Mouse (Mus musculus) large intestine, adult 2 months (tissue): ENCODE data around the gene Copz2. TPM values are rescaled to one million over a fixed set of nuclear protein-coding genes. Genes with fewer than 3 reads are reported as not detected.

Experiments used
- DNase-seq: peaks from one replicate; pipeline ENCODE4 v3.0.0-alpha.2; 2012; ENCODE audit warnings: low read depth, low spot score
- WGBS: fragments of 180-500 bp; shearing (Covaris S2); methylation state at CpG from one replicate; pipeline ENCODE4 v1.1.7; 2018; 5-methylcytosine and 5-hydroxymethylcytosine counted together
- polyA plus RNA-seq: library from polyadenylated mRNA; depleted of rRNA; stranded (reverse); fragments of >200 nt; gene quantifications from 2 replicates; pipeline ENCODE4 v1.2.3, GENCODE M21; 2012; rRNA removed

The Copz2 gene
- polyA plus RNA-seq, 1 experiment: 16.9 TPM

DNA sequence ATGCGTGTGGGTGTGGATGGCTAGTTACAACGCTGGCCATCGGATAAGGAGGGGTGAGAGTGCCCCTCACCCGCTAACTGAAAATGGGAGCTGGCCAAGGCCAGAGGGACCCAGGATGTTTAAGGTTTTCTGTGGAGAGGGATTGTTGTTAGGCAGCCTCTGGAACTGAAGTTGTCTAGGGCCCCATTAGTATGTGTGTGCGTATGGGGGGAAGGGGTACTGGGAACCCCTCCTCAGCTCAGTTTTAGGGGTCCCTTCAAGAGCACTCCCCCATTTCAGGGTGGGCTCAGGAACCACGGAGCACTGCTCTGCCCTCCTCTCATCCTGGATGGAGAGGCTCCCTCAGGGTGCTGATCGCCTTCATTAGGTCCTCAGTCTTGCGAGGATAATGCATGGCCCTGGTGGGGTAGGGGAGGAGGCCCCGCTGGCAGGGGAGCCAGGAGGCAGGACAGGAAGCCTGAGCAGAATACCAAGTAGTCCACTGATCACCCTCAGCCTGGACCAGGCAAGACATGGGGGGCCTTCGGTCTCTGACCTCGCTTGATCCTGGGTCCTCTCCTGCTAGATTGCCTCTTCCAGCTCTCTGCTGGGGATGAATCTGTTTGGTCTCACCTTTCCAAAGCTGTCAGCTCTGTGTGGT lies 43.7 kb downstream of the Copz2 start:
- WGBS: 67% methylated on average over 11 of the region's 11 CpGs
- no peak for DNase-seq

DNA sequence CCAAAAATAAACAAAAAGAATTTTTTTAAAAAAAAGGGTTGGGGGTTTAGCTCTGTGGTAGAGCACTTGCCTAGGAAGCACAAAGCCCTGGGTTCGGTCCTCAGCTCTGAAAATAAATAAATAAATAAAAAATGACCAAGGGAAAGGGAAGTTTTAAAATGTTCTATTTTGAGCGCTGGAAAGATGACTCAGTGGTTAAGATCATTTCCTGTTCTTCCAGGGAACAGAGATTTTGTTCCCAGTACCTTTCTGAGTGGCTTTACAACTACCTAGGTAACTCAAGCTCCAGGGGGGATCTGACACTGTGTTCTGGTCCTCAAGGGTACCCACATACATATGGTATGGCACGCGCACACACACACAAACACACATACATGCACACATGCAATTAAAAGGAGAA lies 46.2 kb downstream of the Copz2 start:
- 73% methylated on average over 4 of the region's 4 CpGs for WGBS
- no peak for DNase-seq

DNA sequence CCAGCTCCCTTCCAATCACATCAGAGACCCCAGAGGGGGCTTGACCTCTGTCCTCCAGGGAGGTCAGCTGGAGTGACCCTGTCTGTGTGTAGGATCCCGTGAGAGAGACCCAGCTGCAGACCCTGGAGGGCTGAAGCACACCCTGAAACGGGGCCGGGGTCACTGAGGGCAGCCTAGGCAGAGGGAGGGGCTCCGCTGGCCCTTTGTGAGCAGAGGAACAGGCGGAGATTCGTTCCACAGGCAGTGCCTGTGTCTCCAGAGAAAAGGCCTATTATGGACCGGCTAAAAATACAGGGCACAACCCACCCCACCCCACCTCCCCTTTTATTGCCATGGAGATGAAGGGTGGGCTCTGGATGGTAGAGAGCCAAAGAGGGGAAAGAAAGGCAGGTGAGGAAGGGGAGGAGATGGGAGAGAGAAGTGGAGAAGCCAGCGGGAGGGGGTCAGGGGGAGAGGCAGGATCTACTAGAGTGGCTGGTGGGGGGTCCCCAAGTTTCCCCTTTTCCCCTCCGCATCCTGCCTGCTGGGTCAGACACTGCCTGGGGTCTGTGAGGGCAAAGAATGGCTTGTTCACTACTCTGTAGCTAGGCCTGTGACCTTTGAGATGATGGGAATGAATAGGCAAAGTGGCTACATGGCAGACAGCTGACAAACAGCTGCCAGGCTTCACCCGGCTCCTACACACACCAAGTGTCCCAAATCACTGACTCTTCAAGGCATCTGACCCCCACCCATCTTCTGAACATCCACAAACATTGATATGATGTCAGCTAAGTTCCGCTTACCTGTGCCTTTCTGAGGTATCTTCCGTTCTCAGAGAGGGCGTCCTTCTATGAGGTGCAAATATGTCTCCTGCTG lies 50.0 kb downstream of the Copz2 start:
- WGBS: 59% methylated on average over 13 of the region's 13 CpGs
- no peak for DNase-seq

DNA sequence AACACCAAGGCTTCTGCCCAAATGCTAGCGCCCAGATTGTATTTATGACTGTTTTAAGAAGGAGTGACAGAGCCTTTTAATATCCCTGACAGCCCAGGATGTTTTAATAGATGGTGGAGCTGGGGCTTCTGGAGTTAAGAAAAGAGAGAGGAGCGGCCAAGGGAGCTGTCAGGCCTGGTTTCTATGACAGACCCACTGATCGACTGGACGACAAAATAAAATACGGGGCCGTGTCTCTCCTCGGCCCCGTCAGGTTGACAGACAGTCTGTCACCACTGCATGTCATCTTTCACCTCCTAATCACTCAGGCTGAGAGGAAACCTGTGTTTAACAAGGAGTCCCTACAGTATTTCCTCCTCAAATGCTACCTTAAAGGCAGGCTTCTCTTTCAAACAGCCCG lies 51.7 kb downstream of the Copz2 start:
- 83% methylated on average over 9 of the region's 9 CpGs for WGBS
- no peak for DNase-seq

DNA sequence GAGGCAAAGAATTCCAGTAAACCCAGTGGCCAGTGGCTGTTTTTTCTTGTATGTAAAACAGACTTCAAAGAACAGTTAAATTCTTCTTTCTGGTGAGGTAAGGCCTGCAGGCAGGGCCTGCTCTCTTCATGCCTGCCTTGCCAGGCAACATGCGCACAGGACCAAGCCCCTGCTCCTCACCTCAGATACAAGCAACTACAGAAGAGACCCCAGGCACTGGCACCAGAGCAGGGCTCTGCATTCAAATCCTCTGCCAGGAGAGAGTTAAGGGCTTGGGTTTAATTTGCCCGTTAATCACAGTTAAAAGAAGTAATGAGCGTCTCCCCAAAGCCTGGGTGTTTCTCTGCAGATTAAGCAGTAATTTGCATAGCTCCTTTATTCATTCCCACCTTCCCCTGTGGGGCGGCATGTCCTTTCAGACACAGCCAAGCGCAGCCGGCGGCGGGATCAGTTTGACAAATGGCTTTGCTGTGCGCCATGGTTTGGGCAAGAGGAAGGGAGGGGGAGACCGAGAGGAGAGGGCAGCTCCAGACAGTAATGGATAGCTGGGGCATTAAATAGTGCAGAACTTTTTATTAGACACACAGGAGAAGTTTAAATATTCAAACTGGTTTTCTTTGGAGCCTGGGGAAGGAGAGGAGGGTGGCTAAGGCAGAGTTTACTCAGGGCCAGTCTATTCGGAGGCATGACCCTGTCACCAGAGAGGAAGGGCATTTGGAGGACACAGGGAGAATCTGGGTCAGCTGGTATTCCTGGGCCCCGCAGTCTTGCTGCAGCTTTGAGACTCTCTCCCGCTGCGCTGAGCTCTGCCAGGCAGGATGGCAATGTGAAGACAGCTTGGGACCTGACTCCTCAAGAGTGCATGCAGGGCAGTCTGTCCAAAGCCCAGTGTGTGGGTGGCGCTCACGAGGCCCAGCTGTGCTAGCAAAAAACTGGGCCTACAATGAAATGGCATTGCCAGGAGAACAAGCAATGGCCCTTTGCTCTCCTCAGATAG lies 53.3 kb downstream of the Copz2 start:
- 53% methylated on average over 16 of the region's 16 CpGs for WGBS
- no peak for DNase-seq

DNA sequence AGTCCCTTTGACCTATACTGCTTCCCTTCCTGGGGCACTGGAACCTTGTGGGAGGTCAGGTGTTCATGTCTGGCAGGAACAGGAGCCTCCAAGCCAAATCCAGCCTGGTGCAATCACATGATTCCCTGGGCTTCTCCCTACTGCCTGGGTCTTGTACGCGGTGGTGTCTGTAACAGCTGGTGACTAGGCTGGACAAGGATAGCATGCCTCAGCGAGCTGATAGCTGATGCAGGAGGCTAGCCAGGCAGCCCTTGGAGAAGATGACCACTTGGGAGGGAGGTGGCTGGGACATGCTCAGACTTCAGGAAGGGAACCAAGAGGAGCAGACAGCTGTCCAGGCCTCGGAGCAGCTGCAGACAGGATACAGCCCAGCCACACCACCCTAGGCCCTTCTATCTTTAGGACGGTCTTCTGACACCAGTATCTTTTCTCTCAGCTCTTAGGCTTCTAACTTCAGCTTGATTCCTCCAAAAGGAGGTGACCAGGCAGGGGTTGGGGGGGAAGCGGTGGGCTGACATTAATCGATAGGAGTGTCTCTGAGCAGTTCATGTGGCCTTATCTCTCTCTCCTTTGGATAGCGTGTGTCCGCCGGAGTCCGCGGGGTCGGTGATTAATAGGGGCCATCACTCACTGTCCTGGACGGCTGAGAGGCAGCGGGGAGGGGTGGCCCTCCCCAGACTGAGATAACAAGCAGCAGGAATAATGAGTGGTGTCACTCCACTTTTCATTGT lies 56.9 kb downstream of the Copz2 start:
- 76% methylated on average over 15 of the region's 15 CpGs for WGBS
- DNase-seq: no peak

DNA sequence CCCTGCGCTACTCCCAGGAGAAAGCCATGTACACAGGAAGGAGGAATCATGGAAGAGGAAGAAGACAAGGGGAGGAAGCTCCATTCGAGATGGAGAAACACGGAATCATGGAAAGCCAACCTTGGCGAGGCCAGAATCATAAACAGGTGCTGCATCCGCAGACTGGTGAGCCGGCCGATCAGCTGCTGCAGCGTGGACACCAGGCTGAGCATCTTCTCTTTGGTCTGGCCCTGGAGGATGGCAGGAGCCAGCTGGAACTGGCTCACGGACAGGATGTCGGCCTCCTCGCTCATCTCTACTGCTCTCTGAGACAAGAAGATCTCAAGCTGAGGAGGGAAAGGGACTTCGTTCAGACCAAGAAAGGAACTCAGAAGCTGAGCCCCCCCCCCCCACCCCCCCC lies 58.9 kb downstream of the Copz2 start:
- 96% methylated on average over 12 of the region's 12 CpGs for WGBS
- DNase-seq: no peak

DNA sequence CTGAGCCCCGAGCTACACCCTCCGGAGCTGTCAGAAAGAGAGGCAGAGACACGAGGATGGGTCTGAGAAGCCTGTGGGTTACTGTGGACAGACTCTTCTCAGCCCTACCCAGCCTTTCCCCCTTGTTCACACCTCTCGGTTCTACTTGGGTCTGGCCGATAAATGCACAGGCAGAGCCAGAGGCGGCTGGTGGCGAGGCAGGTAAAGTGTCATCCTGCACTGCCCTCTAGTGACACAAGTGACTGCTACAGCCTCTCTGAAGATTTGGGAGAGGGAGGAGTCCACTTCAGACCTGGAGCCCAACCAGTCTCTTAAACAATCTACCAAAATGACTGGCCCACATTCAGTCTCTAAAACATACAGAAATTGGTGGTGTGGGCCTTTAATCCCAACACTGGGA lies 60.3 kb downstream of the Copz2 start:
- DNase-seq: no peak
- 30% methylated on average over 7 of the region's 7 CpGs for WGBS

Other genes with a start within 250 kb of the Copz2 start
- 16.8 and 19.2 TPM in 2 replicates for gene Snx11, start 72.3 kb upstream of the Copz2 start, polyA plus RNA-seq
- 13.1 and 16.7 TPM in 2 replicates for gene Cbx1, start 60.7 kb upstream of the Copz2 start, polyA plus RNA-seq
- 75.5 and 79.9 TPM in 2 replicates for gene Nfe2l1, start 19.9 kb upstream of the Copz2 start, polyA plus RNA-seq
- gene Cdk5rap3, start 66.6 kb downstream of the Copz2 start, polyA plus RNA-seq: 39.9 and 42.0 TPM in 2 replicates
- gene Prr15l, start 78.2 kb downstream of the Copz2 start, polyA plus RNA-seq: 194 and 206 TPM in 2 replicates
- 59.4 and 66.0 TPM in 2 replicates for gene Pnpo, start 94.1 kb downstream of the Copz2 start, polyA plus RNA-seq
- 11.3 and 13.3 TPM in 2 replicates for gene Sp2, start 133.1 kb downstream of the Copz2 start, polyA plus RNA-seq
- 0.12 and 0.22 TPM in 2 replicates for gene Sp6, start 163.5 kb downstream of the Copz2 start, polyA plus RNA-seq
- 32.1 and 38.6 TPM in 2 replicates for gene Scrn2, start 180.1 kb downstream of the Copz2 start, polyA plus RNA-seq
- gene Lrrc46, start 191.5 kb downstream of the Copz2 start, polyA plus RNA-seq: 0.11 and 0.16 TPM in 2 replicates
- gene Mrpl10, start 191.7 kb downstream of the Copz2 start, polyA plus RNA-seq: 86.8 and 89.4 TPM in 2 replicates
- gene Osbpl7, start 200.8 kb downstream of the Copz2 start, polyA plus RNA-seq: 35.3 and 42.6 TPM in 2 replicates